Mouse (Mus musculus) cerebellum, adult 2 months (tissue): Measurements from ENCODE around the gene Mccc2. TPM values are rescaled to one million over a fixed set of nuclear protein-coding genes. Genes with fewer than 3 reads are reported as not detected.

Source experiments
- DNase-seq, 2 experiments: peaks; one replicate each; pipeline ENCODE4 v3.0.0; 2021
- H3K27ac ChIP-seq: fragments of 200-500 bp; 2 replicates; pipeline ENCODE4 v1.5.1; 2012; ENCODE audit warnings: low read length, control low read depth, inconsistent platforms; ENCODE audit not compliant: insufficient read depth
- H3K27me3 ChIP-seq: fragments of 200-500 bp; 2 replicates; pipeline ENCODE4 v1.6.1; 2012; ENCODE audit warnings: inconsistent platforms, mild to moderate bottlenecking, low read length, moderate library complexity; ENCODE audit not compliant: control insufficient read depth, insufficient read depth
- H3K4me1 ChIP-seq: fragments of 200-500 bp; 2 replicates; pipeline ENCODE4 v1.6.1; 2011; ENCODE audit warnings: low read length; ENCODE audit not compliant: control insufficient read depth, insufficient read depth
- H3K4me3 ChIP-seq: fragments of 200-500 bp; replicated peaks from 2 replicates; pipeline ENCODE3; 2011; ENCODE audit warnings: mild to moderate bottlenecking, low read depth, low read length, control low read depth; ENCODE audit not compliant: insufficient read depth
- CTCF ChIP-seq: fragments of 200-500 bp; IDR thresholded peaks from 2 replicates; pipeline ENCODE4 v1.5.1; 2011; ENCODE audit warnings: low read depth, mild to moderate bottlenecking, control low read depth, low read length, moderate library complexity, borderline replicate concordance; ENCODE audit not compliant: insufficient read depth
- POLR2A ChIP-seq: fragments of 200-500 bp; IDR thresholded peaks from 2 replicates; pipeline ENCODE4 v1.6.1; 2011; ENCODE audit warnings: low read length, control low read depth, borderline replicate concordance; ENCODE audit not compliant: insufficient read depth
- WGBS: fragments of 180-500 bp; shearing (Covaris S2); methylation state at CpG from one replicate; pipeline ENCODE4 v1.1.7; 2018; 5-methylcytosine and 5-hydroxymethylcytosine counted together
- polyA plus RNA-seq: library from polyadenylated mRNA; depleted of rRNA; stranded (reverse); fragments of >200 nt; gene quantifications from 2 replicates; pipeline ENCODE4 v1.2.3, GENCODE M21; 2012

The Mccc2 gene
- polyA plus RNA-seq, 1 experiment: 30.2 TPM

- H3K4me1 ChIP-seq: no peaks in the 10 kb centered on the region
- H3K27me3 ChIP-seq: no peaks in the 10 kb centered on the region
- WGBS: 91% methylated on average over 4 of the region's 4 CpGs
- TF ChIP-seq CTCF (no peak), POLR2A (no peak)
- H3K27ac ChIP-seq: no peak overlapping the region
- H3K4me3 ChIP-seq: no peak overlapping the region
- DNase-seq: no peak
Measured at GRCm38 (mm10) chr13:99961661-99962060, 53.8 kb downstream of the Mccc2 start.

DNA sequence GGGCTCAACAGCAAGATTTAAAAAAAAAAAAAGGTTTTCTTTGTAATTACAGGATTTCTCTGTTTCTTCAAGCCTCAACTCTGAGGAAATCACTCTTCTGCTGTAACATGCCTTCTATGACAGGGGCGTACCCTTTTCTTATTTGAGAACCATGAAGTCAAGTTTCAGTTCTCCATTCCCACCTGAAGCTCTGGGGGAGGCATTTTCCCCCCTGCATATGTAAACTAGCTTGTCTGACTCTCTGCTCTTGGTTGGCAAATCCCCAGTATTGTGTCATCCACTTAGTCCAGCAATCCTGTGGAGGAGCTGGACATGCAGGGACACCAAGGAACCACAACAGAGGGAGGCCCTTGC lies 59.9 kb downstream of the Mccc2 start:
- TF ChIP-seq CTCF: no peak
- H3K4me3 ChIP-seq: no peak overlapping the region
- 96% methylated on average over 1 of the region's 1 CpGs for WGBS
- H3K27me3 ChIP-seq: no peaks in the 10 kb centered on the region
- no peak for DNase-seq
- H3K27ac ChIP-seq: no peak overlapping the region
- H3K4me1 ChIP-seq: no peaks in the 10 kb centered on the region

DNA sequence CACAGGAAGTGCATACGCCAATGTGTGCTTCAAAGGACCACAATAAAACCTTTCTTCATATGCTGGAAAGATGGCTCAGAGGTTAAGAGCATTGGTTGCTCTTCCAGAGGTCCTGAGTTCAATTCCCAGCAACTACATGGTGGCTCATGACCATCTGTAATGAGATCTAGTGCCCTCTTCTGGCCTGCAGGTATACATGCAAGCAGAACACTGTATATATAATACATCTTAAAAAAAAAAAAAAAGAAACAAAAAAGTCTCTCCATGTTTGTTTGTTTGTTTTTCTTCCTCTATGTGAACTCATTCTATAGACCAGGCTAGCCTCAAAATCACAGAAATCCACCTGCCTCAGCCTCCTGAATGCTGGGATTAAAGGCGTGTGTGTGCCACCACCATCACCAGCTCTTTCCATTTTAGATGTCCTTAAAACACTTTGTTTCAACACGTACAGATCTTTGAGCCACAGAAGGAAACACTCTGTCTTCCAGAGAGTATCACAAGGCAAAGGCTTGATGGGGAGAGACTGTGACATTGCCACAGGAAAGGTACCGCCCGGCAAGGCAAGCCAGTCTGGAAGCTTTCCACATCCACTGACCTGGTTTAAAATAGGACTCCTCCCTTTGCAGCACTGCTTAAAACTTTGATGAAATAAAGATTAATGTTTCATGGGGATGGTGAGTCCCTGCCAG lies 60.4 kb downstream of the Mccc2 start:
- Histone ChIP-seq H3K27ac (no peak overlapping the region), H3K4me3 (no peak overlapping the region), H3K4me1 (no peaks in the 10 kb centered on the region), H3K27me3 (no peaks in the 10 kb centered on the region)
- WGBS: 97% methylated on average over 5 of the region's 5 CpGs
- TF ChIP-seq POLR2A: no peak
- no peak for TF ChIP-seq CTCF
- peak in 1 of 2 experiments; percentile 25 for DNase-seq

DNA sequence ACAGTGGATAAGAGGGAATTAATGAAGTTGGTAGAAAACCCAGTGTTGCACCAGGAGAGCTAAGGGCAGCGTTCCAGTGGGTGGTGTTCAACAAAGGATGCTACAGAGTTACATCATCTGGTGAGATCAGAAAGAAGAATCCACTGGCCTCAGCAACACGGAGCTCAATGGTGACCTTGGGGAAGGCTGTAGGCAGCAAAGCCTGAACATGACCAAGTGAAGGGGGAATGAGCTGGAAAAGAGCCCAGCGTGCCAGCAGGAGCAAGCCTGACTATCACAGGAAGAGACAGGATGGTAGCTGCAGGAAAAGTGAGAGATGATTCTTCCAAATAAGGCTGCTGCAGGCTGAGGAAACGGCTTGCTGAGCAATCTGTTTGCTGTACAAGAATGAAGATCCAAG lies 68.0 kb downstream of the Mccc2 start:
- no peak overlapping the region for H3K4me3 ChIP-seq
- no peaks in the 10 kb centered on the region for H3K27me3 ChIP-seq
- H3K27ac ChIP-seq: no peak overlapping the region
- H3K4me1 ChIP-seq: no peaks in the 10 kb centered on the region
- WGBS: 22% methylated on average over 4 of the region's 4 CpGs
- DNase-seq: peak; percentile 12 to 13
- TF ChIP-seq POLR2A: no peak
- no peak for TF ChIP-seq CTCF

GRCm38 (mm10) chr13:99943525-99943924 lies 71.9 kb downstream of the Mccc2 start:
- DNase-seq: no peak
- Histone ChIP-seq H3K4me3 (no peak overlapping the region), H3K27me3 (no peaks in the 10 kb centered on the region), H3K27ac (no peak overlapping the region), H3K4me1 (no peaks in the 10 kb centered on the region)
- TF ChIP-seq CTCF: no peak
- TF ChIP-seq POLR2A: no peak
- WGBS: 96% methylated on average over 2 of the region's 2 CpGs

DNA sequence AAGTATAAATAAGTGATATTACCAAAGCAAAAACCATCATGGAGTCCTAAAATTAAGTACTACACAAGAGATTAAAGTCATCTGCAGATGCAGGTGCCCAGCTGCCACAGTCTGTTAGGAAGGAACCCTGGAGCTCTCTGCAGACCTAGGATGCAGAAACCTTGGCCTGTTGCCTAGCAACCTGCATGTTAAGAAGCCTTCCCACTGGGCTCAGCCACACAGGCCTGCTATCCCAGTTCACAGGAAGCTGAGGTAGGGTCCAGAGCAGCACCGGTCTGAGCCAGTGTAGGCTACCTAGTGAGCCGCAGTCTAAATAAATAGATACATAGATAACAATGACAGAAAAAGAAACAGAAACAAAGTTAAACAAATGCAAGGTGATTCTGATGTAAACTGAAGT lies 74.8 kb downstream of the Mccc2 start:
- Histone ChIP-seq H3K4me1 (0 out of 2 replicates have a peak, but pooled peaks cover 3% of the 10 kb centered on the region), H3K4me3 (no peak overlapping the region), H3K27ac (no peak overlapping the region), H3K27me3 (no peaks in the 10 kb centered on the region)
- peak; percentile 14 for DNase-seq
- WGBS: 11% methylated on average over 2 of the region's 2 CpGs
- TF ChIP-seq CTCF: no peak
- no peak for TF ChIP-seq POLR2A

DNA sequence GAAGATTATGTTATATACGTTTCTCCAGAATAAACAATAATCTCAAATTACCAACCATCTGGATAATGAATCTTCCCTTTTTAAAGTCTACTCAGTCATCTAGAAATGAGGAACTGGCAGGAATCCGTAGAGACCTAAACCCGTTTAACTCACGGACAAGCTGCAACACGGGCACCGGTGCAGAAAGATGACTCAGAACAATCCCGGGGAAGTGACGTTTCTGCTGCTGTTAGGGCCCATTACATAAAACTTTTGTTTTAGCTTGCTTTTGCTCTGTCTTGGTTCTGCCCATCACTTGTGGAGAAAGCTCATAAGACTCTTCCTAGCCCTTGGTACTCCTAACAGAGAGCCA lies 76.1 kb downstream of the Mccc2 start:
- Histone ChIP-seq H3K4me1 (0 out of 2 replicates have a peak, but pooled peaks cover 3% of the 10 kb centered on the region), H3K4me3 (no peak overlapping the region), H3K27ac (no peak overlapping the region), H3K27me3 (no peaks in the 10 kb centered on the region)
- WGBS: 24% methylated on average over 8 of the region's 8 CpGs
- DNase-seq: no peak
- TF ChIP-seq POLR2A (no peak), CTCF (no peak)

DNA sequence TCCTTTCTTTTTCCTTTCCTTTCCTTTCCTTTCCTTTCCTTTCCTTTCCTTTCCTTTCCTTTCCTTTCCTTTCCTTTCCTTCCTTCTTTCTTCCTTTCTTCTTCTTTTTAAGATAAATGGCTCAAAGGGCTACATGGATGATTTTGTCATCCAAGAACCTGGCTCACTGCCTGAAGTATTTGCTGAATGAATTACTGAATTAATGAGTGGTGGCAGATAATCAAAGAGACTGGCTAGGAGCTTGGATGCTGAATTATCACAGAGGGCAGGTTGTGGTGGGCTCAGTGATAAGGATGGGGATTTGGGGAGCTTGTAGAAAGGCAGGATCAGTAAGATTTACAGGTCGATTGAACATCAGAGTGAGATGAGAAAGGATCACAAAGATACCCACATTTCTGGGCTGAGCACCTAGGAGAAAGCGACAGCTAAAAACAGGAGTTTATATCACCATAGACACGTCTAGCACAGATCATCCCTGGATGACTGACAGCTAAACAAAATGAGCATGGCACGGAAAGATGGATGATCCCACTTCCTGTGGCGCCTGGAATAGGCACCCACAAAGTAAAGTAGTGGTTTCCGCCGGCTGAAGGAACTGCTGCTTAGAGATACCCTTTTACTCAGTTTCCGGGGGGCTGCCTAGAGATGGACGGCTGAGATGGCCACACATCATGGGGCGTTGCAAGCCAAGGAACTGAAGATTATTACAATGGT lies 76.7 kb downstream of the Mccc2 start:
- no peaks in the 10 kb centered on the region for H3K27me3 ChIP-seq
- no peak for TF ChIP-seq CTCF
- TF ChIP-seq POLR2A: no peak
- no peak overlapping the region for H3K27ac ChIP-seq
- H3K4me3 ChIP-seq: no peak overlapping the region
- DNase-seq: no peak
- 0 out of 2 replicates have a peak, but pooled peaks cover 3% of the 10 kb centered on the region for H3K4me1 ChIP-seq
- 28% methylated on average over 10 of the region's 10 CpGs for WGBS
